Comparison of ENCODE assay signal across 11 mouse cellular contexts in genomic region chr2:22744876-22745275, GRCm38 (mm10). TPM values are rescaled to one million over a fixed set of nuclear protein-coding genes. Genes with fewer than 3 reads are reported as not detected.
DNase-seq lines count a peak whose midpoint lies in the region; ATAC-seq and TF ChIP-seq lines count a peak whose summit lies in the region.
"Had no signal": no experiment of that assay in that cellular context is flagged by ENCODE, and none has a peak within 500 bp of the region (broad histone marks: within the 10 kb centered on the region; RNA-seq: fewer than 3 reads in every experiment).

No protein-coding gene starts in this region.

- H3K4me3 ChIP-seq in heart, postnatal 0 days (ENCODE audit: low read depth, low read length), result no peak overlapping the region
- H3K4me3 ChIP-seq in midbrain, embryonic 11.5 days (ENCODE audit: low read depth, low read length), result no peak overlapping the region
- H3K4me3 ChIP-seq in midbrain, embryonic 13.5 days (replicated peaks), result no peak overlapping the region
- H3K4me3 ChIP-seq: hindbrain, embryonic 15.5 days; limb, embryonic 12.5 days had no signal

- 5% methylated on average over 19 of the region's 19 CpGs for WGBS in heart, postnatal 0 days
- WGBS in midbrain, embryonic 11.5 days, result under 1% methylated on average over 19 of the region's 19 CpGs
- whole genome bisulfite sequencing in midbrain, embryonic 13.5 days, result 1% methylated on average over 19 of the region's 19 CpGs

- no peaks in the 10 kb centered on the region for H3K36me3 ChIP-seq in heart, postnatal 0 days (replicated peaks; ENCODE audit: control insufficient read depth, insufficient read depth, low read length)
- no peaks in the 10 kb centered on the region for H3K36me3 ChIP-seq in midbrain, embryonic 11.5 days (ENCODE audit: control insufficient read depth, insufficient read depth, low read length)
- no peaks in the 10 kb centered on the region for H3K36me3 ChIP-seq in midbrain, embryonic 13.5 days
- H3K36me3 ChIP-seq: hindbrain, embryonic 15.5 days; limb, embryonic 12.5 days had no signal

- no peak overlapping the region for H3K9ac ChIP-seq in heart, postnatal 0 days (replicated peaks; ENCODE audit: low read depth, low read length)
- no peak overlapping the region for H3K9ac ChIP-seq in midbrain, embryonic 11.5 days (ENCODE audit: low read length)
- H3K9ac ChIP-seq in midbrain, embryonic 13.5 days (replicated peaks), result no peak overlapping the region
- H3K9ac ChIP-seq: hindbrain, embryonic 15.5 days; limb, embryonic 12.5 days had no signal

- TF ChIP-seq EP300 in heart, postnatal 0 days (IDR thresholded peaks at IDR 0.05; ENCODE audit: low read depth), result no peak

- TF ChIP-seq POLR2A in brain, embryonic 14.5 days (IDR thresholded peaks at IDR 0.05; ENCODE audit: borderline replicate concordance, extremely low read depth, insufficient read depth, insufficient read length, poor library complexity, severe bottlenecking), result no peak

- no peaks in the 10 kb centered on the region for H3K27me3 ChIP-seq in heart, postnatal 0 days (ENCODE audit: control insufficient read depth, insufficient read depth, low read length)
- H3K27me3 ChIP-seq in midbrain, embryonic 11.5 days (ENCODE audit: control insufficient read depth, insufficient read depth, low read length), result no peaks in the 10 kb centered on the region
- peaks cover 6% of the 10 kb centered on the region; the same call in 1 of the 2 replicates for H3K27me3 ChIP-seq in midbrain, embryonic 13.5 days
- H3K27me3 ChIP-seq: hindbrain, embryonic 15.5 days had no signal

- no peaks in the 10 kb centered on the region for H3K9me3 ChIP-seq in heart, postnatal 0 days (replicated peaks; ENCODE audit: control insufficient read depth, low read length)
- no peaks in the 10 kb centered on the region for H3K9me3 ChIP-seq in midbrain, embryonic 11.5 days (ENCODE audit: control insufficient read depth, low read length)
- no peaks in the 10 kb centered on the region for H3K9me3 ChIP-seq in midbrain, embryonic 13.5 days
- H3K9me3 ChIP-seq: hindbrain, embryonic 15.5 days; limb, embryonic 12.5 days had no signal

- H3K4me1 ChIP-seq in heart, postnatal 0 days (ENCODE audit: control insufficient read depth, insufficient read depth), result no peaks in the 10 kb centered on the region
- no peaks in the 10 kb centered on the region for H3K4me1 ChIP-seq in midbrain, embryonic 11.5 days (ENCODE audit: control insufficient read depth, insufficient read depth, low read length)
- H3K4me1 ChIP-seq in midbrain, embryonic 13.5 days (replicated peaks), result 0 out of 2 replicates have a peak, but pooled peaks cover 3% of the 10 kb centered on the region
- H3K4me1 ChIP-seq: limb, embryonic 12.5 days had no signal

- H3K27ac ChIP-seq in heart, postnatal 0 days (ENCODE audit: low read depth), result no peak overlapping the region
- no peak overlapping the region for H3K27ac ChIP-seq in midbrain, embryonic 11.5 days (ENCODE audit: low read depth, low read length)
- H3K27ac ChIP-seq in midbrain, embryonic 13.5 days, result no peak overlapping the region
- H3K27ac ChIP-seq: hindbrain, embryonic 15.5 days; limb, embryonic 12.5 days had no signal

- ATAC-seq in heart, postnatal 0 days (ENCODE audit: insufficient read depth, low read depth), result no peak
- ATAC-seq in midbrain, embryonic 11.5 days (ENCODE audit: low FRiP score), result no peak
- no peak for ATAC-seq in midbrain, embryonic 13.5 days
- ATAC-seq in erythroblast, adult 5-6 weeks (replicated peaks; ENCODE audit: low FRiP score, poor library complexity, severe bottlenecking), result no peak

- DNase-seq in heart, postnatal 0 days (ENCODE audit: low spot score), result peak; percentile 21
- no peak for DNase-seq in heart, adult 8-10 months (ENCODE audit: low spot score)
- DNase-seq in midbrain, embryonic 11.5 days (ENCODE audit: low spot score, missing footprints), result peak; percentile 96
- DNase-seq in brain, embryonic 14.5 days (ENCODE audit: low read depth), result peak; percentile 58
- peak; percentile 53 for DNase-seq in retina, embryonic 14.5 days (ENCODE audit: low spot score)
- no peak for DNase-seq in spleen, postnatal 14 days (ENCODE audit: low spot score in 2 of 2)
- DNase-seq: cerebellum, adult 2 months had no signal

- H3K4me2 ChIP-seq in heart, postnatal 0 days (ENCODE audit: low read depth, low read length), result no peak overlapping the region
- no peak overlapping the region for H3K4me2 ChIP-seq in midbrain, embryonic 11.5 days
- H3K4me2 ChIP-seq in midbrain, embryonic 13.5 days (replicated peaks), result no peak overlapping the region
- H3K4me2 ChIP-seq: hindbrain, embryonic 15.5 days; limb, embryonic 12.5 days had no signal

- TF ChIP-seq CTCF in heart, postnatal 0 days (IDR thresholded peaks at IDR 0.05; ENCODE audit: low read depth), result no peak
- TF ChIP-seq CTCF in brain, embryonic 14.5 days (IDR thresholded peaks at IDR 0.05; ENCODE audit: borderline replicate concordance, extremely low read depth, insufficient read depth, insufficient read length), result no peak

RNA-seq across cellular contexts. Expression of gene Apbb1ip, which starts 29.0 kb away (rescaled TPM):
- 0.12 and 5.3 TPM in 2 replicates for total RNA-seq in heart, postnatal 0 days (2014; rRNA removed; ENCODE audit: low replicate concordance)
- 1.4 and 1.6 TPM in 2 replicates for polyA plus RNA-seq in heart, postnatal 0 days (2015; fragmentation: Nextera tagmentation; extraction: Ambion mirVana)
- 1 to 10 TPM; 1.9 to 4.7 (median 3.8) TPM for total RNA-seq in heart, adult 8-10 months (2022)
- polyA plus RNA-seq in midbrain, embryonic 11.5 days (2014; fragmentation: Nextera tagmentation; extraction: Ambion mirVana), result 0.55 and 0.75 TPM in 2 replicates
- polyA plus RNA-seq in midbrain, embryonic 13.5 days (2015; fragmentation: Nextera tagmentation; extraction: Ambion mirVana), result 1.0 TPM in 2 replicates
- 0.45 and 0.74 TPM in 2 replicates for polyA plus RNA-seq in brain, embryonic 14.5 days (2012; rRNA removed)
- 58.1 and 64.6 TPM in 2 replicates for total RNA-seq in erythroblast, adult 5-6 weeks (2015; ENCODE audit: low replicate concordance)
- 6.7 and 7.9 TPM in 2 replicates for total RNA-seq in erythroblast, adult 5-6 weeks (2017; ENCODE audit: low replicate concordance)

Comparison
In these comparisons a context has a peak if more than half of its experiments do, and no peak if none do; other contexts are left out.
1. DNase-seq: peak in heart, postnatal 0 days (single experiment), midbrain, embryonic 11.5 days (single experiment), brain, embryonic 14.5 days (single experiment) and retina, embryonic 14.5 days (single experiment); none in heart, adult 8-10 months (single experiment) and spleen, postnatal 14 days (0 of 2).